In the genomic region with DNA sequence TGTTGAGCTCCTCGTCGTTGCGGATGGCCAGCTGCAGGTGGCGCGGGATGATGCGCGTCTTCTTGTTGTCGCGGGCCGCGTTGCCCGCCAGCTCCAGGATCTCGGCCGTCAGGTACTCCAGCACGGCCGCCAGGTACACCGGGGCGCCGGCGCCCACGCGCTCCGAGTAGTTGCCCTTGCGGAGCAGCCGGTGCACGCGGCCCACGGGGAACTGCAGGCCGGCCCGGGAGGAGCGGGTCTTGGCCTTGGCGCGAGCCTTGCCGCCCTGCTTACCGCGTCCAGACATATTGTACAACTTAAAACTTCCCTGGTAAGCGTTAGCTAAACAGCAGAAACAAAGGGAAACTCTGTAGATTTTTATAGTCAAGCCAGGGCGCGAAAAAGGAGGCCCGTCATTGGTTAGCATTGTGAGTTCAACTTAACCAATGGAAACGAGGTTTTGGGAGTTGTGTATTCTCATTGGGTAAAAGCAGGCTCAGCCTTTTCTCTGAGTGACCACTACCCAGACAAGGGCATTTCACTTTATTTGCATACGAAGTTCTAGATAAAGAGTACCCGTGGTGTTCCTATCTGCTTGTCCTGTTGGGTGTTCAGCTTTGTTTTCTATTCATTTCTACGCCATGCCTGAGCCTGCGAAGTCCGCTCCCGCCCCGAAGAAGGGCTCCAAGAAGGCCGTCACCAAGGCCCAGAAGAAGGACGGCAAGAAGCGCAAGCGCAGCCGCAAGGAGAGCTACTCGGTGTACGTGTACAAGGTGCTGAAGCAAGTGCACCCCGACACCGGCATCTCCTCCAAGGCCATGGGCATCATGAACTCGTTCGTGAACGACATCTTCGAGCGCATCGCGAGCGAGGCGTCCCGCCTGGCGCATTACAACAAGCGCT, we compare ENCODE assay signal across 8 mouse cellular contexts. TPM values are rescaled to one million over a fixed set of nuclear protein-coding genes. Genes with fewer than 3 reads are reported as not detected.
A peak's percentile ranks its signal among the peaks of the same experiment; 100 is the strongest.
DNase-seq lines count a peak whose midpoint lies in the region; ATAC-seq and TF ChIP-seq lines count a peak whose summit lies in the region.
"Not testable (repeated sequence)": the region's sequence is repeated elsewhere in the genome, so short reads cannot be mapped to it uniquely, and the experiment has no call there.

TSS of gene Hist1h2ah (minus strand) at position 302 of the 882 bp plus-strand sequence.
TSS of gene Hist1h2bk (plus strand) at position 604 of the 882 bp plus-strand sequence.

- not testable (repeated sequence) for H3K27me3 ChIP-seq in forebrain, embryonic 14.5 days (replicated peaks; ENCODE audit: control insufficient read depth, insufficient read depth, low read length); liver, embryonic 16.5 days (ENCODE audit: control insufficient read depth, insufficient read depth, low read depth, low read length); neural tube, embryonic 12.5 days (replicated peaks); stomach, postnatal 0 days (ENCODE audit: control insufficient read depth, insufficient read depth, low read length)

- H3K9ac ChIP-seq in ES-E14 (ENCODE audit: insufficient read depth, low read depth, low read length, poor library complexity, severe bottlenecking) = peak within 1 kb of the TSS; percentile 90
- H3K9ac ChIP-seq in forebrain, embryonic 14.5 days (ENCODE audit: low read length) = peak within 1 kb of the TSS; percentile 66
- H3K9ac ChIP-seq in liver, embryonic 16.5 days (ENCODE audit: low read depth, low read length) = peak within 1 kb of the TSS; percentile 84
- peak within 1 kb of the TSS; percentile 47 for H3K9ac ChIP-seq in neural tube, embryonic 12.5 days
- H3K9ac ChIP-seq in stomach, postnatal 0 days (ENCODE audit: low read length) = peak within 1 kb of the TSS; percentile 43; the same call in 1 of the 2 replicates

- WGBS in forebrain, embryonic 14.5 days = under 1% methylated on average over 23 of the region's 69 CpGs
- WGBS in large intestine, adult 2 months = under 1% methylated on average over 26 of the region's 69 CpGs
- WGBS in liver, embryonic 16.5 days (ENCODE audit: insufficient replicate concordance) = under 1% methylated on average over 24 of the region's 69 CpGs
- WGBS in neural tube, embryonic 12.5 days = under 1% methylated on average over 25 of the region's 69 CpGs
- WGBS in stomach, postnatal 0 days = under 1% methylated on average over 22 of the region's 69 CpGs

- peak within 1 kb of the TSS; percentile 64 for H3K4me2 ChIP-seq in forebrain, embryonic 14.5 days (ENCODE audit: low read length)
- H3K4me2 ChIP-seq in liver, embryonic 16.5 days (ENCODE audit: low read depth, low read length) = peak within 1 kb of the TSS; percentile 80
- peak within 1 kb of the TSS; percentile 69 for H3K4me2 ChIP-seq in neural tube, embryonic 12.5 days (replicated peaks)
- peak within 1 kb of the TSS; percentile 58 for H3K4me2 ChIP-seq in stomach, postnatal 0 days (replicated peaks; ENCODE audit: low read depth)

- in situ Hi-C loops in ES-E14 (cut with MboI; ENCODE audit: low sequenced_read_pairs in 2 of 2, unreplicated experiment in 2 of 2) = loop anchor here (10.0 to 25.0 kb wide), 8 partner anchors 298 to 1727 kb away; partner anchors contain the start of genes Hist1h4j (in 2 of the 2), Abt1 (in 1 of the 2), Hist1h1a (in 1 of the 2) and Hist1h1d (in 1 of the 2)

- ATAC-seq in forebrain, embryonic 14.5 days = peak; percentile 98
- peak; percentile 91 for ATAC-seq in liver, embryonic 16.5 days (ENCODE audit: low read depth)
- peak; percentile 97 for ATAC-seq in neural tube, embryonic 12.5 days (ENCODE audit: low FRiP score, low read depth)
- peak; percentile 97 for ATAC-seq in stomach, postnatal 0 days (ENCODE audit: low FRiP score, low TSS enrichment)

- H3K4me1 ChIP-seq in ES-E14 (ENCODE audit: control insufficient read depth in 2 of 2, insufficient read depth in 2 of 2, low read length in 2 of 2, poor library complexity in 1 of 2) = peaks cover 0 to 10% of the 10 kb centered on the region in 2 experiments; a peak in 1 of 4 replicates
- peaks cover 14% of the 10 kb centered on the region for H3K4me1 ChIP-seq in forebrain, embryonic 14.5 days (ENCODE audit: control insufficient read depth, insufficient read depth, low read length)
- peaks cover 37% of the 10 kb centered on the region for H3K4me1 ChIP-seq in liver, embryonic 16.5 days (ENCODE audit: control insufficient read depth, low read depth, low read length)
- H3K4me1 ChIP-seq in neural tube, embryonic 12.5 days = peaks cover 27% of the 10 kb centered on the region
- H3K4me1 ChIP-seq in stomach, postnatal 0 days (replicated peaks; ENCODE audit: control insufficient read depth, insufficient read depth) = not testable (repeated sequence)

- DNase-seq in ES-E14 (ENCODE audit: low read depth, low spot score) = peak; percentile 95
- peak; percentile 80 for DNase-seq in cerebellum, adult 11-12 months
- peak; percentile 99 for DNase-seq in forebrain, embryonic 14.5 days (ENCODE audit: low spot score)
- peak; percentile 67 to 81 for DNase-seq in heart, postnatal 14 days
- DNase-seq in large intestine, adult 2 months (ENCODE audit: low read depth, low spot score) = peak; percentile 94
- DNase-seq in stomach, postnatal 0 days (ENCODE audit: low spot score) = peak; percentile 81

- H3K27ac ChIP-seq in ES-E14 (ENCODE audit: insufficient read depth, low read depth, low read length, poor library complexity, severe bottlenecking) = peak within 1 kb of the TSS; percentile 89
- H3K27ac ChIP-seq in forebrain, embryonic 14.5 days (ENCODE audit: low read depth, low read length) = peak within 1 kb of the TSS; percentile 88
- H3K27ac ChIP-seq in liver, embryonic 16.5 days (ENCODE audit: low read length) = peak within 1 kb of the TSS; percentile 99
- H3K27ac ChIP-seq in neural tube, embryonic 12.5 days = peak within 1 kb of the TSS; percentile 54; the same call in 1 of the 2 replicates
- peak within 1 kb of the TSS; percentile 71 for H3K27ac ChIP-seq in stomach, postnatal 0 days (replicated peaks)

- H3K4me3 ChIP-seq in ES-E14 (ENCODE audit: insufficient read depth in 1 of 2, low read depth in 1 of 2, low read length in 2 of 2, poor library complexity in 1 of 2, severe bottlenecking in 1 of 2) = peak within 1 kb of the TSS; percentile 67 to 74
- peak within 1 kb of the TSS; percentile 35 for H3K4me3 ChIP-seq in forebrain, embryonic 14.5 days (ENCODE audit: low read depth, low read length)
- peak within 1 kb of the TSS; percentile 71 for H3K4me3 ChIP-seq in liver, embryonic 16.5 days (ENCODE audit: low read depth, low read length)
- H3K4me3 ChIP-seq in neural tube, embryonic 12.5 days = peak within 1 kb of the TSS; percentile 38
- H3K4me3 ChIP-seq in stomach, postnatal 0 days (ENCODE audit: low read depth, low read length) = peak within 1 kb of the TSS; percentile 43

- TF ChIP-seq CTCF in stomach, postnatal 0 days (IDR thresholded peaks at IDR 0.05; ENCODE audit: low read depth) = 0 out of 2 replicates have a peak, but pooled peaks have one; percentile 4

- H3K9me3 ChIP-seq in ES-E14 (ENCODE audit: control insufficient read depth, insufficient read depth, low read depth, low read length); forebrain, embryonic 14.5 days (replicated peaks; ENCODE audit: control insufficient read depth, low read length); liver, embryonic 16.5 days (replicated peaks; ENCODE audit: control insufficient read depth, low read length); neural tube, embryonic 12.5 days; stomach, postnatal 0 days (ENCODE audit: control insufficient read depth, low read length): not testable (repeated sequence)

- H3K36me3 ChIP-seq in ES-E14 (ENCODE audit: control insufficient read depth, insufficient read depth, low read length, poor library complexity, severe bottlenecking); forebrain, embryonic 14.5 days (ENCODE audit: control insufficient read depth, insufficient read depth, low read length); liver, embryonic 16.5 days (ENCODE audit: control insufficient read depth, insufficient read depth); neural tube, embryonic 12.5 days; stomach, postnatal 0 days (ENCODE audit: control insufficient read depth, insufficient read depth, low read length): not testable (repeated sequence)

- not testable (repeated sequence) for TF ChIP-seq EP300 in stomach, postnatal 0 days (optimal IDR thresholded peaks at IDR 0.05)

- intact Hi-C loops in heart, postnatal 14 days (cut with DNase I) = loop anchor here (5.0 kb wide), 1 partner anchor 1537 kb away; the partner anchor contains the start of genes Hist1h2ad, Hist1h2ae, Hist1h2bf and Hist1h2bg

RNA-seq across cellular contexts. Expression of gene Hist1h2ah, which starts in this region (rescaled TPM):
- 1,543 and 2,450 TPM in 2 replicates for total RNA-seq in ES-E14 (2012; rRNA removed)
- 4.8 and 8.3 TPM in 2 replicates for polyA plus RNA-seq in forebrain, embryonic 14.5 days (2014; fragmentation: Nextera tagmentation; extraction: Ambion mirVana)
- total RNA-seq in heart, postnatal 14 days (2021) = 100 to 1,000 TPM in 1 of 2 experiments, 10 to 100 TPM in 1; 69.3 to 132 TPM
- 27.5 and 54.8 TPM in 2 replicates for polyA plus RNA-seq in large intestine, adult 2 months (2012; rRNA removed)
- polyA plus RNA-seq in liver, embryonic 16.5 days (2015; fragmentation: Nextera tagmentation; extraction: Ambion mirVana) = 13.7 and 18.8 TPM in 2 replicates
- 3.3 and 13.9 TPM in 2 replicates for polyA plus RNA-seq in neural tube, embryonic 12.5 days (2016; fragmentation: Nextera tagmentation; extraction: Ambion mirVana)
- 2.1 TPM in 1 of 2 replicates, not detected in the other for polyA plus RNA-seq in stomach, postnatal 0 days (2015; fragmentation: Nextera tagmentation; extraction: Ambion mirVana)

RNA-seq across cellular contexts. Expression of gene Hist1h2bk, which starts in this region (rescaled TPM):
- total RNA-seq in ES-E14 (2012; rRNA removed) = 1,340 and 1,966 TPM in 2 replicates
- 2.5 and 3.5 TPM in 2 replicates for polyA plus RNA-seq in forebrain, embryonic 14.5 days (2014; fragmentation: Nextera tagmentation; extraction: Ambion mirVana)
- total RNA-seq in heart, postnatal 14 days (2021) = 100 to 1,000 TPM in 1 of 2 experiments, 10 to 100 TPM in 1; 67.9 to 160 TPM
- 29.1 and 34.6 TPM in 2 replicates for polyA plus RNA-seq in large intestine, adult 2 months (2012; rRNA removed)
- 2.9 and 4.7 TPM in 2 replicates for polyA plus RNA-seq in liver, embryonic 16.5 days (2015; fragmentation: Nextera tagmentation; extraction: Ambion mirVana)
- 5.2 and 9.5 TPM in 2 replicates for polyA plus RNA-seq in neural tube, embryonic 12.5 days (2016; fragmentation: Nextera tagmentation; extraction: Ambion mirVana)
- 0.35 and 0.99 TPM in 2 replicates for polyA plus RNA-seq in stomach, postnatal 0 days (2015; fragmentation: Nextera tagmentation; extraction: Ambion mirVana)

Comparison
In these comparisons a context has a peak if more than half of its experiments do, and no peak if none do; other contexts are left out.
1. Peak in every context shown above with its lines: DNase-seq, ATAC-seq, H3K4me3 ChIP-seq and H3K27ac ChIP-seq.
2. RNA of gene Hist1h2ah (total RNA-seq): 1,543 to 2,450 TPM in ES-E14; 69.3 to 132 TPM in heart, postnatal 14 days; every median in the first group is over 10 times any median in the second.